Mouse (Mus musculus) E14TG2a.4 (cell line): Measurements from ENCODE around the gene Nudt13.

Experiments
- H3K27me3 ChIP-seq: 2 replicates; pipeline ENCODE4 v1.6.1; 2014; ENCODE audit warnings: low read length, control low read depth; ENCODE audit not compliant: insufficient read depth
- H3K36me3 ChIP-seq: 2 replicates; pipeline ENCODE4 v1.6.1; 2014; ENCODE audit warnings: low read length, control low read depth; ENCODE audit not compliant: insufficient read depth
- H3K4me1 ChIP-seq: replicated peaks from 2 replicates; pipeline ENCODE4 v1.6.1; 2014; ENCODE audit warnings: low read depth, low read length, control low read depth
- H3K4me3 ChIP-seq: replicated peaks from 2 replicates; pipeline ENCODE4 v1.5.1; 2014; ENCODE audit warnings: mild to moderate bottlenecking, low read length
- H3K9me3 ChIP-seq: 2 replicates; pipeline ENCODE4 v1.6.1; 2014; ENCODE audit warnings: low read length, control low read depth
- CTCF ChIP-seq: conservative IDR thresholded peaks from 2 replicates; pipeline ENCODE4 v1.5.1; 2014; ENCODE audit warnings: low read length
- NANOG ChIP-seq: IDR thresholded peaks from 2 replicates; pipeline ENCODE4 v1.6.1; 2014; ENCODE audit warnings: borderline replicate concordance, low read length, mixed read lengths
- POU5F1 ChIP-seq: IDR thresholded peaks from 2 replicates; pipeline ENCODE4 v1.6.1; 2014; ENCODE audit warnings: low read length, borderline replicate concordance

The Nudt13 gene

DNA sequence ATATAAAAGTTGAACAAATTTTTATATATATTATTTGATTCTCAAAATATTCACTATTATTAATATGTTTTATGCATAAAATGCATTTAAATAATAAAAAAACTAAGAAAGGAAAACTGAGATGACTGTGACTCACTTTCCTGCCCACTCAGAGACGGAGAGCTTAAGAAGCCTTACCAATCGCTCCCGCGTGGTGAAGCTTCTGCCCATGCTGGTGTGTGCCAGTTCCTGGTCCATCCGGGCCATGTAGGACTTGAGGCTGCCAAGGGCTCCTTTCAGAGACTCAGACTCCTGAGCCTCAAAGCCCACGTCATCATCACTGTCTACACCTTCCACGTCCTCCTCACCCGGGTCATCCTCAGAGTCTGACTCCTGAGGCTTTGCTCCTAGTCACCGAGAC, 29.7 kb downstream of the Nudt13 start:
- TF ChIP-seq CTCF, result no peak
- H3K9me3 ChIP-seq, result no peaks in the 10 kb centered on the region
- no peaks in the 10 kb centered on the region for H3K27me3 ChIP-seq
- peaks cover 78% of the 10 kb centered on the region for H3K36me3 ChIP-seq
- no peak overlapping the region for H3K4me3 ChIP-seq
- peaks cover 21% of the 10 kb centered on the region for H3K4me1 ChIP-seq

DNA sequence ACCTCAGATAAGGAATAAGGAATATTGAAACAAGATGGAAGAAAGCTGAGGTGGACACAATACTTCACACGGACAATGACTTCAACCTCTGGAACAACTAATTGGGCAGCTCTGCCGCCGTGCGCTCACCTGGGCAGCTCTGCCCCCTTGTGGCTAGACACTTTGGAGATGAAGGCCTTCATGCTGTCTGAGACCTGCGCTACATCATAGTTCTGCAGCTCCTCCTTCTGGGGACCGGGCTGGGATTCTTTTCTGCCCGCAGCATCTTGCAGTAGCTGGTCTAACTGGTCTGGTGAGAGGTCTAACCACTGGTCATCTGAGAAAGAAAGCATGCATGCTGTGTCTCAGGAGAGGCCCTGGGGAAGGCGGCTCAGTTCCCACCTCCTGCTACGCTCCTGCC, 34.0 kb downstream of the Nudt13 start:
- Histone ChIP-seq H3K27me3 (no peaks in the 10 kb centered on the region), H3K4me1 (peaks cover 16% of the 10 kb centered on the region), H3K9me3 (no peaks in the 10 kb centered on the region), H3K4me3 (peak overlapping the region; percentile 35; the same call in 1 of the 2 replicates), H3K36me3 (peaks cover 82% of the 10 kb centered on the region)
- TF ChIP-seq CTCF (peak; percentile 52), NANOG (no peak)

DNA sequence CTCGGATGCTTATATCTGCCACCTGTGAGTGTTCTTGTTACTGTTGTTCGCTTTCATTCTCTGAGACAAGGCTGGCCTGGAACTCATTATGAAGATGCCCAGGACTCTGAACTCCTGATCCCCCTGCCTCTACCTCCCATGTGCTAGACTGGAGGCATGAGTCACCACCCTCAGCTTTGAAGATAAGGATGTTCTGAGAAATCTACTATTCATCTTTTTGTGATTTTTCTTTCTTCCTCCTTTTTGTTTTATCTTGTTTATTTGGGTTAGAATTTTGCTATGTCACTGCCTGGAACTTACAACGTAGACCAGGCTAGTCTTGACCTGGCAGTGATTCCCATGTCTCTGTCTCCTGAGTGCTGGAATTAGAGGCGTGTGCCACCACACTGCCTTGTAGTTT, 36.8 kb downstream of the Nudt13 start:
- TF ChIP-seq POU5F1, result no peak
- TF ChIP-seq NANOG, result no peak
- no peak for TF ChIP-seq CTCF

DNA sequence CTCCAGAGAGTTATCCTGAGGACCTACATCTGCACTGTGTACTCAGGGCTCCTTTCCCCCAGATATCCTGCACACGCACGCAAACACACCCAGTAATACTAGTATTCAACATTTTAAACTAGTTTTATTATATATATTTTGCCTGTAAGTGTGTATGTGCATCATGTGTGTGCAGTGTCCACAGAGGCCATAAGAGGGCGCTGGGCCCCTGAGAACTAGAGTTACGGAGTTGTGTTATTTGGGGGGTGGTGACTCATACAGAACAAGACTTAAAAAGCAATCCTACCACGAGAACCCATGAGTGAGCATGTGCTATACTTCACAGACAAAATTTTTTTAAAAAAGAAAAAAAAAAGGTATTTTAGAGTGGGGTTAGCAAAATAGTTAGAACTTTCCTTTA, 44.9 kb downstream of the Nudt13 start:
- peaks cover 10% of the 10 kb centered on the region for H3K9me3 ChIP-seq
- TF ChIP-seq CTCF, result peak; percentile 78
- no peak for TF ChIP-seq NANOG
- no peak for TF ChIP-seq POU5F1
- H3K4me1 ChIP-seq, result peaks cover 14% of the 10 kb centered on the region
- no peak overlapping the region for H3K4me3 ChIP-seq
- H3K27me3 ChIP-seq, result no peaks in the 10 kb centered on the region
- peaks cover 71% of the 10 kb centered on the region for H3K36me3 ChIP-seq

More for the DNA sequence above, 36.8 kb downstream of the Nudt13 start:
- H3K9me3 ChIP-seq, result no peaks in the 10 kb centered on the region
- H3K27me3 ChIP-seq, result no peaks in the 10 kb centered on the region
- no peak overlapping the region for H3K4me3 ChIP-seq
- peaks cover 88% of the 10 kb centered on the region for H3K36me3 ChIP-seq
- H3K4me1 ChIP-seq, result peaks cover 16% of the 10 kb centered on the region

DNA sequence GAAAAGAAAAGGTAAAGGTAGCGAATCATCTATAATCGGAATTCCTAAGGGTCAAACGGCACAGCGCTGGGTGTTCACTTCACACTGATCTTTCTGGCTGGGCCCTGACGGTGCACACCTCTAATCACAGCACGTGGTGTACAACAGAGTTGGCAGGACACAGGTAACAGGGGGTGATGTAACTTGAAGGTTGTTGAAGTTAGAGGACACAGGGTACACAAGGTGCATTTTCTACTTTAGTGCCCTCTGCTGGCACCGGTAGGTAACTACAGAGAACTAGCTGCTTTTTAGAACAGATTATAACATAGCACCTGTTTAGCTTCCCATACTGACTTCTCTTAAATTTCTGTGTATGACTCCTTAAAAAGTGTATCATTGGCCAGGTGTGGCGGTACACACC, 45.7 kb downstream of the Nudt13 start:
- Histone ChIP-seq H3K27me3 (no peaks in the 10 kb centered on the region), H3K4me1 (peaks cover 14% of the 10 kb centered on the region), H3K4me3 (no peak overlapping the region), H3K9me3 (peaks cover 15% of the 10 kb centered on the region), H3K36me3 (peaks cover 71% of the 10 kb centered on the region)
- TF ChIP-seq NANOG, result no peak
- peak; percentile 78 for TF ChIP-seq CTCF

DNA sequence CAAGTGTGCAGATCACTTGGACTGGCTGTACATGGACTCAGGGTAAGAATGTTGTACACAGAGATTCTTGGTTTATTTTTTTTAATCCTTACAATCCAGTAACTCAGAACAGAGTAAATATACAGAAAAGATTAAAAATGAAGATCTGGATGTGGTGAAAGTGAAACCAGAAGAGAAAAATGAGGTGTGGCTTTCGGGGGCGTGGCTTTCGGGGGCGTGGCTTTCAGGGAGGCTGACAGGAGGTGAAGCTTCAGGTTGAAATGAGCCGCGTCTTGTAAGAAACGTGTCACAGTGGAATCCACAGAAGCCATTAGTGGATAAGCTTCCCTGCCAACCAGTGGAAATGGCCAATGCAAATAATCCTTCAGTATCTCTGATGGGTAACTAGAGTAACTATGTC, 46.4 kb downstream of the Nudt13 start:
- Histone ChIP-seq H3K4me3 (no peak overlapping the region), H3K27me3 (no peaks in the 10 kb centered on the region), H3K36me3 (peaks cover 71% of the 10 kb centered on the region), H3K4me1 (peaks cover 14% of the 10 kb centered on the region), H3K9me3 (peaks cover 15% of the 10 kb centered on the region)
- TF ChIP-seq CTCF (no peak), POU5F1 (no peak), NANOG (no peak)

DNA sequence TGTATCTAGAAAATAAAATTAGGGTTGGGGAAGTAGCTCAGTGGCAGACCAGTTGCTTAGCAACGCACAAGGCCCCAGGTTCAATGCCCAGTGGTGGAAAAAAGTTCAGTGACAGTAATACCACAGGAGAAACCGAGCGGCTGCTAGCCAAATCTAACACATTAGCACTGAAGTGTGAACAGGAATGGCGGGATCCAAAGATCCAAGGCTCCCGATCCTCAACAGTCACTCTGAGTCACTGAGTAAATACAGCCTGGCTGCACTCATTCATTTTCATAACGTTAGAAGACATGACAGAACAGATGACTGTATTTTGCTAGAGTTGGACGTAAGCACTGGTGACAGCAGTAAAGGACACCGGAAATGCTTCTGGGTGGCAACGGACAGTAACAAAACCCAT, 51.4 kb downstream of the Nudt13 start:
- Histone ChIP-seq H3K4me1 (peaks cover 23% of the 10 kb centered on the region), H3K4me3 (no peak overlapping the region), H3K27me3 (no peaks in the 10 kb centered on the region), H3K36me3 (peaks cover 51% of the 10 kb centered on the region), H3K9me3 (peaks cover 15% of the 10 kb centered on the region)
- TF ChIP-seq NANOG (no peak), POU5F1 (no peak), CTCF (no peak)

DNA sequence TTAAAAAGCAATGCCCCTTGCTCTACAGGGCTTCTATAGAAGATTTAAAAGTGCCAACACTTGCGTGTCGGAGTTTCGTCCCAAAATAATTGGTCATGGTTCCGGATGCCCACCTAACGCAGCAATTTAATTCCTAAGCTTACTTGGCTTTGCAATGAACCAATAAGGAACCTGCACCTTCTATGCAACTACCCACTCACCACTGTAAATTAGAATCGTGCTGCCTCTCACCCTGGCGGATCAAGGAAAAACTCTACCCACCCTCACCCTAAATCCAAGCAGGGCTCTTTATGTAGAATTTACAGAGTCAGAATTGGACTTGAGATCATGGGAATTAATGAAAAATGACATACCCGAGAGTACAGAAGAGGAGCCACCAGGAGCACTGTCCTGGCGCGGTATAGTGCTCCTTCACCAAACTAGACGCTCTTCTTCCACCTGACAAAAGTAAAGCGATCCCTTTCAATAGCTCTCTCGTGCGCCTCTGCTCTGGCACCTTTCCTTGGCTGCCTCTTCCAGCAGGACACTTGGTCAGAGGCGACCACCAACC, 53.0 kb downstream of the Nudt13 start:
- H3K36me3 ChIP-seq, result peaks cover 46% of the 10 kb centered on the region
- no peaks in the 10 kb centered on the region for H3K27me3 ChIP-seq
- H3K4me1 ChIP-seq, result peaks cover 22% of the 10 kb centered on the region
- H3K9me3 ChIP-seq, result peaks cover 15% of the 10 kb centered on the region
- TF ChIP-seq NANOG (no peak), CTCF (no peak), POU5F1 (no peak)
- H3K4me3 ChIP-seq, result peak overlapping the region; percentile 96

DNA sequence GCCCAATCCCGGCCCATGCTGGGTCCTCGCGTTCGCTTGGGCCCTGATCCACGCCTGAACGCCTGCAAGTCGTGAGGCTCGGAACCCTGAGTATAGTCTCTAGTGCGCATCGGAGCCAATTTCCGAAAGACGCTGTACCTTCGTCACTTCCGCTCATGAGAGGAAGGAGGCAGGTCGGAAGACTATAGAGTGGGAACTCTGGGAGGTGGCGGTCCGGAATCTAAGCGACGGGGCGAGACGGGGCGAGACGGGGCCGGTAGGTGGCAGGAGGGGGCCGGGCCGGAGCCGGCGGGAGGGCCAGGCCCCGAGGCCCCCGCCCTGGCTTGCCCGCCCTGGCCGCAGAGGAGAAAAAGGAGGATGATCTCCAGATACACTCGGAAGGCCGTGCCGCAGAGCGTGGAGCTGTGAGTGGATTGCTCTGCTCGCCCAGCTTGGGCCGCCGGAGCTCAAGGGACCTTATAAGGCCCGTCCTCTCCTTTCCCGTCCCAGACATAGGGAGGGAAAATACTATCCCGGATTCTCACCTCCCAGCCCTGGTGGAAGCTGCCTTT, 53.6 kb downstream of the Nudt13 start, which contains the start of the genes Ecd and Fam149b:
TSS of gene Ecd (minus strand) at position 131 of the 551 bp plus-strand sequence.
TSS of gene Fam149b (plus strand) at position 172 of the 551 bp plus-strand sequence.
- H3K4me1 ChIP-seq, result peaks cover 24% of the 10 kb centered on the region
- H3K36me3 ChIP-seq, result peaks cover 40% of the 10 kb centered on the region
- H3K4me3 ChIP-seq, result peak within 1 kb of the TSS; percentile 96
- peaks cover 15% of the 10 kb centered on the region for H3K9me3 ChIP-seq
- no peaks in the 10 kb centered on the region for H3K27me3 ChIP-seq
- TF ChIP-seq NANOG, result no peak
- TF ChIP-seq CTCF, result no peak
- no peak for TF ChIP-seq POU5F1
